Mouse (Mus musculus) spleen, postnatal 36 days (tissue): ENCODE results near the gene Clk2.

Experiments used
- DNase-seq, 2 experiments: peaks; one replicate each; pipeline ENCODE4 v3.0.0; 2022; ENCODE audit warnings: low spot score in 2 of 2, mixed read lengths in 1 of 2

Gene Clk2

GRCm38 (mm10) chr3:89164506-89165267, at the start of gene Clk2:
Gene Clk2, plus strand, starts transcription at chr3:89164795.
- peak; percentile 95 to 96 for DNase-seq

- DNase-seq: peak in 1 of 2 experiments; percentile 45
These were observed 49.1 kb upstream of the Clk2 start for GRCm38 (mm10) chr3:89115522-89115921.

GRCm38 (mm10) chr3:89123313-89123712, 41.3 kb upstream of the Clk2 start:
- DNase-seq: no peak

- no peak for DNase-seq
These were observed 40.4 kb upstream of the Clk2 start for GRCm38 (mm10) chr3:89124241-89124640.

GRCm38 (mm10) chr3:89125981-89126380, 38.6 kb upstream of the Clk2 start:
- DNase-seq: no peak

GRCm38 (mm10) chr3:89129908-89130307, 34.7 kb upstream of the Clk2 start:
- DNase-seq: no peak

GRCm38 (mm10) chr3:89131816-89132215, 32.8 kb upstream of the Clk2 start:
- no peak for DNase-seq

- DNase-seq: peak; percentile 50 to 63
These were observed 32.1 kb upstream of the Clk2 start for GRCm38 (mm10) chr3:89132285-89133062.

GRCm38 (mm10) chr3:89133063-89133450, 31.5 kb upstream of the Clk2 start:
- DNase-seq: no peak

GRCm38 (mm10) chr3:89133752-89134151, 30.8 kb upstream of the Clk2 start:
- no peak for DNase-seq

GRCm38 (mm10) chr3:89135958-89136357, 28.6 kb upstream of the Clk2 start, which contains the start of gene Pklr:
Gene Pklr, plus strand, starts transcription at chr3:89136142.
- no peak for DNase-seq

- DNase-seq: no peak
These were observed 28.2 kb upstream of the Clk2 start for GRCm38 (mm10) chr3:89136365-89136764.

GRCm38 (mm10) chr3:89144821-89145220, 19.8 kb upstream of the Clk2 start:
- no peak for DNase-seq

- DNase-seq: no peak
These were observed 19.0 kb upstream of the Clk2 start for GRCm38 (mm10) chr3:89145566-89145965.

- DNase-seq: no peak
These were observed 17.3 kb upstream of the Clk2 start for GRCm38 (mm10) chr3:89147101-89147978.

GRCm38 (mm10) chr3:89147979-89148311, 16.6 kb upstream of the Clk2 start:
- no peak for DNase-seq

GRCm38 (mm10) chr3:89148567-89148966, 16.0 kb upstream of the Clk2 start:
- DNase-seq: no peak

- DNase-seq: no peak
These were observed 12.3 kb upstream of the Clk2 start for GRCm38 (mm10) chr3:89152084-89152835.

GRCm38 (mm10) chr3:89156951-89157350, 7.6 kb upstream of the Clk2 start:
- DNase-seq: no peak

GRCm38 (mm10) chr3:89158651-89159050, 5.9 kb upstream of the Clk2 start:
- DNase-seq: no peak

GRCm38 (mm10) chr3:89159211-89159610, 5.4 kb upstream of the Clk2 start:
- DNase-seq: peak in 1 of 2 experiments; percentile 33
